Comparison of ENCODE assay signal across 8 mouse cellular contexts in genomic region chr2:38711421-38711861, GRCm38 (mm10). TPM values are rescaled to one million over a fixed set of nuclear protein-coding genes. Genes with fewer than 3 reads are reported as not detected.
DNase-seq lines count a peak whose midpoint lies in the region; ATAC-seq and TF ChIP-seq lines count a peak whose summit lies in the region.

No protein-coding gene starts in this region.

- no peak for DNase-seq in lung, postnatal 0 days (ENCODE audit: low spot score)
- no peak for DNase-seq in lung, postnatal 25 days (ENCODE audit: low spot score)
- DNase-seq in limb, embryonic 11.5 days (ENCODE audit: low spot score) = peak; percentile 69
- no peak for DNase-seq in left cerebral cortex, postnatal 4 days
- no peak for DNase-seq in adipocyte (ENCODE audit: low spot score)
- DNase-seq in spleen, postnatal 10 days (ENCODE audit: low spot score in 2 of 2) = no peak

- H3K9ac ChIP-seq in lung, postnatal 0 days (replicated peaks; ENCODE audit: low read depth) = no peak overlapping the region
- no peak overlapping the region; the same call in 1 of the 2 replicates for H3K9ac ChIP-seq in forebrain, embryonic 16.5 days (replicated peaks; ENCODE audit: low read depth, low read length)
- no peak overlapping the region for H3K9ac ChIP-seq in limb, embryonic 11.5 days (ENCODE audit: low read length)
- H3K9ac ChIP-seq in stomach, embryonic 14.5 days (replicated peaks; ENCODE audit: low read depth, low read length) = no peak overlapping the region

- H3K27me3 ChIP-seq in lung, postnatal 0 days (replicated peaks; ENCODE audit: insufficient read depth, low read length) = peaks cover 61% of the 10 kb centered on the region
- peaks cover 64% of the 10 kb centered on the region for H3K27me3 ChIP-seq in forebrain, embryonic 16.5 days (replicated peaks; ENCODE audit: control insufficient read depth, insufficient read depth, low read length)
- peaks cover 74% of the 10 kb centered on the region for H3K27me3 ChIP-seq in limb, embryonic 11.5 days (ENCODE audit: control insufficient read depth, insufficient read depth, low read length)
- peaks cover 45% of the 10 kb centered on the region for H3K27me3 ChIP-seq in stomach, embryonic 14.5 days (ENCODE audit: control insufficient read depth, insufficient read depth, low read length)

- H3K36me3 ChIP-seq in lung, postnatal 0 days (ENCODE audit: insufficient read depth, low read length) = no peaks in the 10 kb centered on the region
- H3K36me3 ChIP-seq in forebrain, embryonic 16.5 days (ENCODE audit: control insufficient read depth, insufficient read depth) = no peaks in the 10 kb centered on the region
- H3K36me3 ChIP-seq in limb, embryonic 11.5 days (ENCODE audit: control insufficient read depth, insufficient read depth, low read length) = no peaks in the 10 kb centered on the region
- H3K36me3 ChIP-seq in stomach, embryonic 14.5 days (ENCODE audit: control insufficient read depth, insufficient read depth, low read length) = no peaks in the 10 kb centered on the region

- no peak for TF ChIP-seq EP300 in lung, postnatal 0 days (IDR thresholded peaks at IDR 0.05)

- no peak overlapping the region for H3K27ac ChIP-seq in lung, postnatal 0 days (ENCODE audit: low read length)
- no peak overlapping the region for H3K27ac ChIP-seq in forebrain, embryonic 16.5 days (ENCODE audit: low read length)
- no peak overlapping the region for H3K27ac ChIP-seq in limb, embryonic 11.5 days (replicated peaks; ENCODE audit: low read depth, low read length)
- H3K27ac ChIP-seq in stomach, embryonic 14.5 days (ENCODE audit: low read length) = no peak overlapping the region

- peak overlapping the region; percentile 31 for H3K4me3 ChIP-seq in lung, postnatal 0 days (ENCODE audit: low read depth, low read length)
- H3K4me3 ChIP-seq in forebrain, embryonic 16.5 days (replicated peaks; ENCODE audit: low read length) = peak overlapping the region; percentile 32
- H3K4me3 ChIP-seq in limb, embryonic 11.5 days (ENCODE audit: low read depth, low read length) = peak overlapping the region; percentile 25
- peak overlapping the region; percentile 23 for H3K4me3 ChIP-seq in stomach, embryonic 14.5 days (ENCODE audit: low read depth, low read length)

- H3K4me1 ChIP-seq in lung, postnatal 0 days (ENCODE audit: insufficient read depth, low read depth, low read length) = no peaks in the 10 kb centered on the region
- H3K4me1 ChIP-seq in forebrain, embryonic 16.5 days (replicated peaks; ENCODE audit: control insufficient read depth, insufficient read depth, low read length) = peaks cover 20% of the 10 kb centered on the region
- peaks cover 7% of the 10 kb centered on the region for H3K4me1 ChIP-seq in limb, embryonic 11.5 days (ENCODE audit: control insufficient read depth, insufficient read depth, low read length)
- peaks cover 8% of the 10 kb centered on the region; the same call in 1 of the 2 replicates for H3K4me1 ChIP-seq in stomach, embryonic 14.5 days (ENCODE audit: control insufficient read depth, insufficient read depth, low read length)

- no peak for ATAC-seq in lung, postnatal 0 days
- no peak for ATAC-seq in forebrain, embryonic 16.5 days
- ATAC-seq in limb, embryonic 11.5 days (ENCODE audit: insufficient number of reproducible peaks, low FRiP score, low TSS enrichment, low read depth) = no peak
- no peak for ATAC-seq in stomach, embryonic 14.5 days (ENCODE audit: insufficient number of reproducible peaks, insufficient read depth, low FRiP score, low read depth)

- no peaks in the 10 kb centered on the region for H3K9me3 ChIP-seq in lung, postnatal 0 days (ENCODE audit: low read length)
- no peaks in the 10 kb centered on the region for H3K9me3 ChIP-seq in forebrain, embryonic 16.5 days (ENCODE audit: control insufficient read depth, low read length)
- H3K9me3 ChIP-seq in limb, embryonic 11.5 days (ENCODE audit: control insufficient read depth, low read length) = no peaks in the 10 kb centered on the region
- no peaks in the 10 kb centered on the region for H3K9me3 ChIP-seq in stomach, embryonic 14.5 days (ENCODE audit: control insufficient read depth, low read depth, low read length)

- intact Hi-C loops in left cerebral cortex, postnatal 4 days (cut with DNase I) = no loop called here

- peak overlapping the region; percentile 55 for H3K4me2 ChIP-seq in lung, postnatal 0 days (replicated peaks; ENCODE audit: low read depth, low read length)
- peak overlapping the region; percentile 41 for H3K4me2 ChIP-seq in forebrain, embryonic 16.5 days (ENCODE audit: low read length)
- peak overlapping the region; percentile 49 for H3K4me2 ChIP-seq in limb, embryonic 11.5 days (ENCODE audit: low read depth, severe bottlenecking)
- peak overlapping the region; percentile 37 for H3K4me2 ChIP-seq in stomach, embryonic 14.5 days (replicated peaks; ENCODE audit: low read depth, low read length)

- WGBS in lung, postnatal 0 days = under 1% methylated on average over 33 of the region's 40 CpGs
- under 1% methylated on average over 33 of the region's 40 CpGs for WGBS in forebrain, embryonic 16.5 days
- 2% methylated on average over 35 of the region's 40 CpGs for WGBS in limb, embryonic 11.5 days
- 1% methylated on average over 33 of the region's 40 CpGs for WGBS in stomach, embryonic 14.5 days

- TF ChIP-seq CTCF in lung, postnatal 0 days (IDR thresholded peaks at IDR 0.05) = no peak

RNA-seq across cellular contexts. Expression of gene Nr5a1, which starts 2.9 kb away (rescaled TPM):
- 0.08 and 0.15 TPM in 2 replicates for polyA plus RNA-seq in lung, postnatal 0 days (2015; fragmentation: Nextera tagmentation; extraction: Ambion mirVana)
- polyA plus RNA-seq in forebrain, embryonic 16.5 days (2015; fragmentation: Nextera tagmentation; extraction: Ambion mirVana) = 0.84 TPM in 1 of 2 replicates, not detected in the other
- 0.16 TPM in 1 of 2 replicates, not detected in the other for polyA plus RNA-seq in limb, embryonic 11.5 days (2014; fragmentation: Nextera tagmentation; extraction: Ambion mirVana)
- polyA plus RNA-seq in stomach, embryonic 14.5 days (2014; fragmentation: Nextera tagmentation; extraction: Ambion mirVana) = 0.28 and 0.41 TPM in 2 replicates
- under 1 TPM in 1 of 2 experiments, not detected in 1; 0.14 TPM for total RNA-seq in left cerebral cortex, postnatal 4 days (2021)
